Mouse (Mus musculus) frontal cortex, adult (tissue): Measurements from ENCODE around the gene Olfr508.
"Not testable (repeated sequence)": the region's sequence is repeated elsewhere in the genome, so short reads cannot be mapped to it uniquely, and the experiment has no call there.

Source experiments
- ATAC-seq: cut with Nextera tagmentation; 2 replicates; pipeline ENCODE4 v1.9.2; 2017; ENCODE audit warnings: mild to moderate bottlenecking, moderate library complexity, mixed read lengths; ENCODE audit not compliant: low TSS enrichment

Olfr508 gene

DNA sequence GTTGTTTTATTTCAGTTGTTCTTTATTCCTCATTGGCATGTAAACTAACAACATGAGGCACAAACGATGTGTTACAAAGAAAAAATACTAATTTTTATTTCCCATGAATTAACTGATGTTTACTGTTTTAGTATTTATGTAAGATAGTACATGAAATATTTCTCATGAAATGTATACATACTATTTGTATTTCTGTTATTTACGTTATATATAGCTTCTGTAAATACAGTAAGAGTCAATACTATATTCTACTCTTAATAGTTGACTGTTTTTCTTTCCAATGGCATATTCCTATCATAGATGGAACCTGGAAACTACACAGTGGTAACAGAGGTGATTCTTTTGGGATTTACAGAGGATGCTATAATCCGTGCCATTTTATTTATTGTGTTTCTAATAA lies at the start of gene Olfr508:
Gene Olfr508 (plus strand): TSS at position 301 of the 400 bp plus-strand sequence.
- ATAC-seq: no peak

DNA sequence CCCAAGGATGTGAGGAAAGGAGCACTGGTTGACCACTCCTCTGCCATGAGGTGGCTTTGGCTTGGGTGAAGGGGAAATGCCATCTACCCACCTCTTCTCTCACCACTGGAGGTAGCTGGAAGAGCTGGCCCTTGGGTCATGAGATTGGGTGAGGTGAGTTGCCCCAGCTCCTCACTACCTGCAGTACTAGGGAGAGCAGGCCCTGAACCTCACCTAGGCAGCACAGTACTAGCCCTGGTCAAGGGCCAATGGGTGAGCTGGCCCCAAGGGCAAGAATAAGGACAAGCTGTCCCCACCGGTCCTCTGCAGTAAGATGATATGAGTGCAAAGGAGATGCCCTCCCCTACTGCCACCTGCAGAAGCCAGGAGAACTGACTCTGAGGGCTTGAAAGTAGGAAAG lies 40.0 kb upstream of the Olfr508 start:
- ATAC-seq: no peak

- not testable (repeated sequence) for ATAC-seq
These were observed 27.9 kb upstream of the Olfr508 start for GRCm38 (mm10) chr7:108601916-108602315.

DNA sequence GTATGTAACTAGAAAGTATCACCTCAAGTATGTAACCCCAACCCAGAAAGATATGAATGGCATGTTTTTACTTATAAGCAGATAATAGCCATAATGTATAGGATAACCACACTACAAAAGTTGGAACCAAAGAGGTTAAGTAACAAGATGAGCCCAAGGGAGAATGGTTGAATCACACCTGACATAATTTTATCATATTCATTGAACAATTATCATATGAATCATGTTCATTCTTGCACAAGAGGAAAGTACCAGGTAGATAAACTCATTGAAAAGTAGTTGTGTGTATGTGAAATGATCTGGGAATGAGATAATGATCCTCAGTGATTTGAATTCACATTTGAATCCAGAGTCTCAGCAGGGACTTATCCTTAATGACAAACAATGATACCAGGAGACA lies 19.3 kb upstream of the Olfr508 start, which contains the start of gene Olfr506:
Gene Olfr506 (plus strand): TSS at position 301 of the 400 bp plus-strand sequence.
- ATAC-seq: no peak

DNA sequence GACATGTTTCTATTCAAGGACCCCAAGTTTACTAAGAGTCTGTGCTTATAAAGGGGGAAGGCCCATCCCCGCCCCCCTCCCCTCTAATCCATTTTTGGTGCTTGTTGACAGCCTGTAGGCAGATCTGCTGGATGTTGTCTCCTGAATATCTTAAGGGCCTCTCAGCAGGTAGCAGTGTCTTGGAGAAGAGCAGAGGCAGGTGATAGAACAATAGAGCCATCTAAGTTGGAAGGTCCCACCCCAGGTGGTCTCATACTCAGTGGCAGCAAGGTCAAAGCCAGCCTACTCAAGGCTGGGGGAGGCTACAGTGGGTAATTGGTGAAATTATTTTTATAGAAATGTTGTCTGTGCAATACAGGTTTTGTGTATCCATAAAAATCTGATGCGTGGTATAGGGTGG lies 15.7 kb upstream of the Olfr508 start:
- no peak for ATAC-seq

- not testable (repeated sequence) for ATAC-seq
These were observed 13.0 kb upstream of the Olfr508 start for GRCm38 (mm10) chr7:108616781-108617180.

DNA sequence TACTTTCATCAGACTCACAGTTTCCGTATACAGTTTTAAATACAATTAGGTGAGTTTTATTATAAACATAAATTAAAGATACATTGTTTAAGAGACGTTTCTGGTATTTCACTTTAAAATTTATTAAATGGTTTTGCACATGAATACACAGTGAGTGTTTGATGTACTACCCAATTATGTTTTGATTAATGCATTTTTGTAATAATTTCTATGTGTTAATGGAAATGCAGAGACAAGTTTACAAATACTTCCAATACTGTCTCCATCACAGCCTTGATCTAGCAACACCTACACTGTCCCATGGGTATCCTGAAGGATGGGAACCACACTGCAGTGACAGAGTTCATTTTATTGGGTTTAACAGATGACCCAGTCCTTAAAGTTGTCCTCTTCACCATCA lies 8.3 kb upstream of the Olfr508 start, which contains the start of gene Olfr507:
Gene Olfr507 (plus strand): TSS at position 301 of the 400 bp plus-strand sequence.
- ATAC-seq: no peak

GRCm38 (mm10) chr7:108651806-108652205 lies 22.0 kb downstream of the Olfr508 start, which contains the start of gene Olfr509:
TSS of gene Olfr509 (minus strand) at chr7:108651906.
- ATAC-seq: no peak

DNA sequence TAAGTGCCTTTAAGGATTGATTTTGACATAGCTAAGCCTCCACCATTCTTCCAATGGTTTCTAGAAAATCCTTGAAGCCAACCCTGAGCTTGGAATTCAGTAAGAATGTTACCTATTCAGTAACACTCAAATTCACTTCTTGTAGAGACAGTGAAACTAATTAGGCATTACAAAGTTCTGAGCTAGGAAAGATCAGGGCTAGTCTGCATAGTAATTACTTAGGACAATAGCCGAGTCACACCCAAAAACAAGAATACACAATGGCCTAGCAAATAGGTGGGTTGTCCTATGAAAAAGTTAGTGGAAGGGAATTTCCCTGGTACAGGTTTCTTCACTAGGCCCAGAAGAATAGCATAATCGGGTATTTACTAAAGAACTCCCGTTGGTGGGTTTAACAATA lies 32.6 kb downstream of the Olfr508 start:
- ATAC-seq: no peak

- ATAC-seq: no peak
These were observed 36.3 kb downstream of the Olfr508 start, which contains the start of gene Olfr510 for GRCm38 (mm10) chr7:108666118-108666517. TSS of gene Olfr510 (plus strand) at chr7:108666418.

GRCm38 (mm10) chr7:108671058-108671457 lies 41.3 kb downstream of the Olfr508 start:
- ATAC-seq: no peak

DNA sequence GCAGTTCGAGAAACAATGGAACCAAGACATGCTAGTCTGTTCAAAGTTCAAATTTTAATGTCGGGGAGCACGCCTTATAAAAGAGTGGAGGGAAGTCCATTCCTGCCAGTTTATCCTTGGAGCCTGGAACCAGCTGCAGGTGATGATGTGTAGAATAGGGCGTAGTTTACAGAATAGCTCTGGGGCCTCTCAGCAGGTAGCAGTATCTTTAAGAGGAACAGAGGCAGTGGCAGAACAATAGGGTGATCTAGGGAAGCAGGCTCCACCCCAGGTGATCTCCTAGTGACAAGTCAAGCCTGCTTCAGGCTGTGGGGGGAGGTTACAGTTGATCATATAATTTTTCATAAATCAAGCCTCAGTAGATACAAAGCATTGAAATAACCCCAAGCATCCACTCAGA lies 49.1 kb downstream of the Olfr508 start:
- no peak for ATAC-seq
